Mouse (Mus musculus) lung, adult 2 months (tissue): Measurements from ENCODE around the gene Emc9. TPM values are rescaled to one million over a fixed set of nuclear protein-coding genes. Genes with fewer than 3 reads are reported as not detected.

Experiments used
- DNase-seq: peaks from one replicate; pipeline ENCODE4 v3.0.0; 2022
- H3K4me1 ChIP-seq: fragments of 200-500 bp; 2 replicates; pipeline ENCODE4 v1.6.1; 2011; ENCODE audit warnings: low read length; ENCODE audit not compliant: control insufficient read depth, insufficient read depth
- H3K4me3 ChIP-seq: fragments of 200-500 bp; replicated peaks from 2 replicates; pipeline ENCODE3; 2011; ENCODE audit warnings: low read depth, mild to moderate bottlenecking, control low read depth, low read length; ENCODE audit errors: extremely low read depth
- CTCF ChIP-seq: fragments of 200-500 bp; IDR thresholded peaks from 2 replicates; pipeline ENCODE4 v1.5.1; 2011; ENCODE audit warnings: mild to moderate bottlenecking, low read length, control low read depth; ENCODE audit not compliant: insufficient read depth
- POLR2A ChIP-seq: fragments of 200-500 bp; IDR thresholded peaks from 2 replicates; pipeline ENCODE4 v1.6.1; 2011; ENCODE audit warnings: low read depth, mild to moderate bottlenecking, control low read depth, low read length, borderline replicate concordance; ENCODE audit errors: extremely low read depth
- WGBS: fragments of 180-500 bp; shearing (Covaris S2); methylation state at CpG from one replicate; pipeline ENCODE4 v1.1.7; 2018; 5-methylcytosine and 5-hydroxymethylcytosine counted together
- polyA plus RNA-seq: library from polyadenylated mRNA; depleted of rRNA; stranded (reverse); fragments of >200 nt; gene quantifications from 2 replicates; pipeline ENCODE4 v1.2.3, GENCODE M21; 2012

Emc9 gene
- polyA plus RNA-seq, 1 experiment: 20.7 TPM

DNA sequence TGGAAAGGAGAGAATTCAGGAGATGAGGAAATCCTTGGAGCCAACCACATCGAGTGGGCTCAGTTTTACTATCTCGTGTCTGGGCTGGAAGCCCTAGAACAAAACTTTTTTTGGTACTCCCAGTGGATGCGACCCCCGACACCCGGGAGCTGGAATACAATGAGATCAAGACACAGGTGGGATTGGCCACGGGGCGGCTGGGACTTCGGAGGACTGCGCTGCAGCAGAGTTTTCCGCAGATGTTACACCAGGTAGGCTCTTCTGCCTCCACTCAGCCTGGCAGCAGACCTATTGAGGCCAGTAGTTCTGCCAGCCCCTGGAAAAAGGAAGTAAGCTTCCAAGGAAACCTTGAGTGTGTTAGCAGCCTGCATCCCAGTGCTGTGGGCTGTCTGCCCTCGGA is 21.9 kb downstream of the Emc9 start:
- Histone ChIP-seq H3K4me3 (no peak overlapping the region), H3K4me1 (peaks cover 3% of the 10 kb centered on the region; the same call in 1 of the 2 replicates)
- DNase-seq: no peak
- TF ChIP-seq CTCF: no peak
- TF ChIP-seq POLR2A: no peak
- WGBS: 85% methylated on average over 11 of the region's 11 CpGs

DNA sequence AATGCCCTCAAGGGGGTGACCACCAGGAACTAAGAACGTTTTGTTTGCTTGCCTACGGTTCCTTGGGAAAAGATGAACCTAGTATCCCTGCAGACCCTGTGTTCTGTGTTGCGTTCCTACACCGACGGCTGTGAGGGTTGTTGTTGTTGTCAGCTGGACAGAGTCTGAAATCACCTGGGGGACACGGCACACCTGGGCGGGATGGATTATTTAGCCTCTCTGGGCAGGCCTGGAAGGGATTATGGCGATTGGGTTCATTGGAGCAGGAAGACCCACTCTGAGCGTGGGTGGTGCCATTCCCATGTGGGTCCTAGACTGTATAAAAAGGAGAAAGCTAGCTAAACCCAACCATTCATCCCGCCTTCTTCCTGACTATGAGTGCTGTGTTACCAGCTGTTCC is 23.2 kb downstream of the Emc9 start:
- Histone ChIP-seq H3K4me1 (peaks cover 7% of the 10 kb centered on the region), H3K4me3 (peak overlapping the region; percentile 31)
- DNase-seq: no peak
- 71% methylated on average over 10 of the region's 10 CpGs for WGBS
- TF ChIP-seq CTCF (no peak), POLR2A (no peak)

GRCm38 (mm10) chr14:55560202-55561073 is 24.7 kb downstream of the Emc9 start, which contains the start of gene A730061H03Rik:
A730061H03Rik (minus strand) TSS chr14:55560406.
- under 1% methylated on average over 51 of the region's 51 CpGs for WGBS

DNA sequence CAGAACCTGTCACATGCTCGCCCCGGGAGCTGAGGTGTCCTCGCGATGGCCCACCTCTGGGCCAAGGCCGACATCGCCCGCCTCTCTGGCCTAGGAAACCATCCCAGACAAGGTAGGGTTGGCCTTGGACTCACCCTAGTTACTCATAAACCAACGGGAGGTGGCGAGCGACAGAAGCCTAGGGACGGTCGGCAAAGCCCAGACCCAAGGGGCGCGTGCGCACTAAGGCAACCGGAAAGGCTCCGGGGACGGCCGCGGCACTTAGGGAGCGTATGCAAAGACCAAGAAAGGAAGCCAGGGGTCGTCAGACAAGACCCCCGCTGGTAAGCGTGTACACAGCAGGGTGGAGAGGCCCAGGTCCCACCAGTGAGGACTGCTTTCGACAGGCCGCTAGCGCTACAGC is 25.3 kb downstream of the Emc9 start, which contains the start of gene Dcaf11:
Gene Dcaf11 (plus strand): TSS at position 208 of the 403 bp plus-strand sequence.
- H3K4me3 ChIP-seq: peak within 1 kb of the TSS; percentile 99
- TF ChIP-seq CTCF: no peak
- peak; percentile 68 for TF ChIP-seq POLR2A
- peaks cover 10% of the 10 kb centered on the region for H3K4me1 ChIP-seq
- DNase-seq: peak; percentile 88
- under 1% methylated on average over 27 of the region's 27 CpGs for WGBS

More at GRCm38 (mm10) chr14:55560202-55561073, 24.7 kb downstream of the Emc9 start, which contains the start of gene A730061H03Rik:
- Histone ChIP-seq H3K4me3 (peak within 1 kb of the TSS; percentile 99), H3K4me1 (peaks cover 10% of the 10 kb centered on the region)
- TF ChIP-seq POLR2A (peak; percentile 92), CTCF (no peak)
- DNase-seq: peak; percentile 96

DNA sequence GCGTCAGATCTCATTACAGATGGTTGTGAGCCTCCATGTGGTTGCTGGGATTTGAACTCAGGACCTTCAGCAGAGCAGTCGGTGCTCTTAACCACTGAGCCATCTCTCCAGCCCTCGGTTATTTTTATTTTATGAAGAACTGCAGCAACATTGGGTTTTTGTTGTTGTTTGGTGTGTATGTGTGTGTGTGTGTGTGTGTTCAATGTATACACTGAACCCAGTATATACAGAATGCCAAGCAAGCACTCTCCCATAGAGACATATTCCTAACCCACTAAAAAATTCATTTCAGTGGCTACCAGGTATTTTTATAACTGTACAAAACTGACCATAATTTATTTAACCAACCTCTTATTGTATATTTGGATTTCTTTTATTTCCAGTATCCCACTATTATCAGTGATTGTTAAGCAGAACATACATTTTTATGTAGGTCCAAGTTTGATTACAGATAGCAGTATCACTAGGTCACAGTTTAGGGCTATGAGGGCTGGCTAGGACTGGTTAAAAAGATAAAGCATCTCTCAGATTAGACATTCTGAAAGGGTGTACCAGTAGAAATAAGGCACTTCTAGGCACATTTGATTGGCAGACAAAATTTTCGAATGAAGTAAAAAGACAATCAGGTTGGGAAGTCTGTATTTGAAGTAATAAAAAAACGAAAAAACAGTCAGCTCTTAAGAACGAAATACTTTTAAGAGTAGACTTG is 26.2 kb downstream of the Emc9 start:
- 50% methylated on average over 6 of the region's 6 CpGs for WGBS
- no peak for DNase-seq
- peak overlapping the region; percentile 31 for H3K4me3 ChIP-seq
- no peak for TF ChIP-seq CTCF
- TF ChIP-seq POLR2A: no peak
- peaks cover 10% of the 10 kb centered on the region for H3K4me1 ChIP-seq

DNA sequence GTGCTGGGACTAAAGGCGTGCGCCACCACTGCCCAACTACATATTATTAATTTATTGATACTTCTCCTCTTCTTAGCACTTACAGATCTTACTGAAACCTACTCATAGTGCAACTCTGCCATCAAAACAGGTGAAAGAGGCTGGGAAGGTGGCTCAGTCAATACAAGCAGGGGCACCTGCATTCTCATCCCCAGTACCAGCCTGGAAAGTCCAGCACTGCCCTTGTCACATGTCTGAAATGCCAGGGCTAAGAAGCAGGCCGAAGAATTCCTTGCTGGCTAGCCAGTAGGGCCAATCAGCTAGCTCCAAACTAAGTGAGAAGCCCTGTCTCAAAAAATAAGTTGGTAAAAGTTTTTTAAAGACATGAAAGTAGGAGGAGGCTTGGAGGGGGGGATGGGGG is 27.5 kb downstream of the Emc9 start:
- H3K4me3 ChIP-seq: no peak overlapping the region
- no peak for DNase-seq
- WGBS: 73% methylated on average over 3 of the region's 3 CpGs
- peaks cover 10% of the 10 kb centered on the region for H3K4me1 ChIP-seq
- TF ChIP-seq CTCF: no peak
- no peak for TF ChIP-seq POLR2A

DNA sequence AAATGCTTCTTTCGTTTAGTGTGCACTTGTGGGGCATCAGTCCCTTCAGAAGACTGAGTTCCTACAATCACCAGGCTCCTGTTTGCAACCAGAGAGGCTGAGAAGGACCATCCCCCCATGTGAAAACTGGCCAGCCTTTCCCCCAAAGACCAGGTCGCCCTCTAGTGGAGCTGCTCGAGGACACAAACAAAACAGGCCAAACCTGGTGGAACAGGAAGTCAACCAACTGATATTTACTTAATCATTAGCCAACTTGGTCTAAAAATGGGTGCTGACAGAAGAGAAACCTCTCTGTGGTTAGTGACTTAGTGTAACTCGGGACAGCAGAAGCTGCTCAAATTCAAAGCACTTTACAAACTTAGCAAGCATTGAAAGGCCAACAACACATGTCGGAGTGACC is 28.1 kb downstream of the Emc9 start:
- no peak for TF ChIP-seq POLR2A
- peak; percentile 90 for TF ChIP-seq CTCF
- H3K4me3 ChIP-seq: no peak overlapping the region

GRCm38 (mm10) chr14:55555788-55556187 is 29.3 kb downstream of the Emc9 start:
- 70% methylated on average over 3 of the region's 3 CpGs for WGBS
- no peak overlapping the region for H3K4me3 ChIP-seq
- peaks cover 6% of the 10 kb centered on the region; the same call in 1 of the 2 replicates for H3K4me1 ChIP-seq
- TF ChIP-seq CTCF (no peak), POLR2A (no peak)
- DNase-seq: no peak

More for the DNA sequence above, 28.1 kb downstream of the Emc9 start:
- DNase-seq: peak; percentile 77
- 14% methylated on average over 5 of the region's 5 CpGs for WGBS
- H3K4me1 ChIP-seq: peaks cover 10% of the 10 kb centered on the region

GRCm38 (mm10) chr14:55554635-55555034 is 30.5 kb downstream of the Emc9 start:
- Histone ChIP-seq H3K4me1 (peaks cover 6% of the 10 kb centered on the region; the same call in 1 of the 2 replicates), H3K4me3 (no peak overlapping the region)
- no peak for DNase-seq
- no peak for TF ChIP-seq POLR2A
- TF ChIP-seq CTCF: no peak

DNA sequence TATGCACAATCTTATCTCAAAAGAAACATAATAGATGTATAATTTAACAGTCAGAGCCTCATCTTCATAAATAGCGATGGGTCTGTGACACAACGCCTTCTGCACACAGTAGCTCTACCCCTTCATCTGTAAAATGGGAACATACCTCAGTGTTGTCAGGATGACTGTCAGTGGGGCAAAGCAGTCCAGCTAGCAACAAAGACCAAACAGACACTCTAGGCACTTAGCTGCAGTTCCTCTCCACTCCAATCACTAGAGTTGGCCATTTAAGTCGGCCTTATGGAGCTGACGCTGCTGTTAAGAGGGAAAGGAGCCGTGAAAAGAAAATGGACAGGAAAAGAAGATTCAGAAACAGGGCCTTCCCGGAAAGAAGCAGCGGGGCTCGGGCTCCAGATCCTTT is 33.3 kb downstream of the Emc9 start:
- TF ChIP-seq CTCF: no peak
- no peak for TF ChIP-seq POLR2A
- 82% methylated on average over 8 of the region's 8 CpGs for WGBS
- Histone ChIP-seq H3K4me1 (peaks cover 2% of the 10 kb centered on the region; the same call in 1 of the 2 replicates), H3K4me3 (no peak overlapping the region)
- DNase-seq: no peak
